Mouse (Mus musculus) midbrain, embryonic 13.5 days (tissue): ENCODE results near the gene Wwc1. TPM values are rescaled to one million over a fixed set of nuclear protein-coding genes. Genes with fewer than 3 reads are reported as not detected.

Experiments
- ATAC-seq: fragments of 200-750 bp; cut with Nextera tagmentation; 2 replicates; pipeline ENCODE4 v1.8.0; 2017; ENCODE audit warnings: mild to moderate bottlenecking, moderate TSS enrichment, moderate library complexity
- H3K27ac ChIP-seq: fragments of 300-500 bp; sonication (generic); 2 replicates; pipeline ENCODE4 v1.5.1; 2015; ENCODE audit warnings: inconsistent platforms, mild to moderate bottlenecking, moderate library complexity
- H3K27me3 ChIP-seq: fragments of 300-500 bp; sonication (generic); 2 replicates; pipeline ENCODE4 v1.6.1; 2015; ENCODE audit warnings: mild to moderate bottlenecking, inconsistent platforms
- H3K36me3 ChIP-seq: fragments of 300-500 bp; sonication (generic); 2 replicates; pipeline ENCODE4 v1.6.1; 2015; ENCODE audit warnings: mild to moderate bottlenecking, inconsistent platforms
- H3K4me1 ChIP-seq: fragments of 300-500 bp; sonication (generic); replicated peaks from 2 replicates; pipeline ENCODE4 v1.6.1; 2015; ENCODE audit warnings: inconsistent platforms
- H3K4me2 ChIP-seq: fragments of 300-500 bp; sonication (generic); replicated peaks from 2 replicates; pipeline ENCODE4 v1.6.1; 2015; ENCODE audit warnings: moderate library complexity, mild to moderate bottlenecking, inconsistent platforms
- H3K4me3 ChIP-seq: fragments of 300-500 bp; sonication (generic); replicated peaks from 2 replicates; pipeline ENCODE4 v1.5.1; 2015; ENCODE audit warnings: mild to moderate bottlenecking, inconsistent platforms
- H3K9ac ChIP-seq: fragments of 300-500 bp; sonication (generic); replicated peaks from 2 replicates; pipeline ENCODE4 v1.6.1; 2015; ENCODE audit warnings: mild to moderate bottlenecking, inconsistent platforms
- H3K9me3 ChIP-seq: fragments of 300-500 bp; sonication (generic); 2 replicates; pipeline ENCODE4 v1.6.1; 2016; ENCODE audit warnings: mild to moderate bottlenecking, inconsistent platforms
- WGBS: fragments of 180-500 bp; shearing (Covaris S2); methylation state at CpG from one replicate; pipeline ENCODE4 v1.1.7; 2015; 5-methylcytosine and 5-hydroxymethylcytosine counted together
- polyA plus RNA-seq: library from polyadenylated mRNA; unstranded; fragments of >200 nt; fragmentation: Nextera tagmentation; extraction: Ambion mirVana; gene quantifications from 2 replicates; pipeline ENCODE4 v1.2.1, GENCODE M21; 2015

Gene Wwc1
- 6.2 and 7.0 TPM in 2 replicates for polyA plus RNA-seq

DNA sequence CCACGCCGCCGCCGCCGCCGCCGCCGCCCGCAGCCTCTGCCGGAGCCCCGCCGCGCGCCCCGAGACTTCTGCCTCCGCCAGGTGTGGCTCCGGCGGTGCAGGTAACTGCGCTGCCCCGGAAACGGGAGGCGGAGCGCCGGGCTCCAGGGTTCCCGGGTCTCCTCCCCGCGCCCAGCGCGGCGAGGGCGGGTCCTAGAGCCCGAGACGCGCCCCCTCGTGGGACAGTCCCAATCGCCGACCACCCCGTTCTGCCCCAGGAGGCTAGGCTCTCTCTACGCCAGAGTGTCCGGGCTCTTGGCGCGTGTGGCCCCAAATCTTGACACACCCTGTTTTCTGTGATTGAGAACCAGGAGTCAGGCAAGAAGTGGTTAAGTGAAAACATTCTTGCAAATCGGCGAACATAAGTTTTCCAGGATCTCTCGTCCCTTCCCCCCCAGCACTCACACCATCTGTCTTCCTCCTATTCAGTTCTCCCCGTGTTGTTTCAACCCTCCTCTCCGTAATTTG lies at the start of gene Wwc1:
Gene Wwc1, minus strand, starts transcription at position 117 of the 507 bp plus-strand sequence.
- H3K9ac ChIP-seq = peak within 1 kb of the TSS; percentile 88
- peaks cover 18% of the 10 kb centered on the region for H3K27me3 ChIP-seq
- peaks cover 48% of the 10 kb centered on the region for H3K4me1 ChIP-seq
- H3K4me3 ChIP-seq = peak within 1 kb of the TSS; percentile 80
- H3K9me3 ChIP-seq = no peaks in the 10 kb centered on the region
- peak within 1 kb of the TSS; percentile 39; the same call in 1 of the 2 replicates for H3K27ac ChIP-seq
- 0% methylated on average over 37 of the region's 47 CpGs for WGBS
- peak within 1 kb of the TSS; percentile 80 for H3K4me2 ChIP-seq
- peak; percentile 81 for ATAC-seq
- H3K36me3 ChIP-seq = no peaks in the 10 kb centered on the region

DNA sequence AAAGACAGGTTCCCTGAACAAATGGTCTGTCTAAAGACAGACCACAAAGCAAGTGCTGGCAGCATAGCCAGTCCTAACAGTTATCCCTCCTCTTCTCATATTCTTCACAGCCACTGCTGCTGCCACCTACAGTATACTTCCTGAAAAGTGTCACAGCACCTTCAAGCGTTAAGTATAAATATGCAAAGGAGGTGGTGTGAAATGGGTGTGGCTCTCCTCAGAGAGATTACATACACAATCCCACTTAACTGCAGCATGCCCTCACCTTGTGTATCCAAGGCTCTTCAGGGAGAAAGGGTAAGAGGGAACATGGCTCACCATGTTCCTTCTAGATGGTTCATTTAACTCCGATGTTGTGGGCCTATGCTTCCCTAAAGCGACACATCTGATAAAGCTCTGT lies 39.7 kb upstream of the Wwc1 start:
- ATAC-seq = no peak
- 64% methylated on average over 3 of the region's 3 CpGs for WGBS
- H3K27ac ChIP-seq = no peak overlapping the region
- H3K4me1 ChIP-seq = 0 out of 2 replicates have a peak, but pooled peaks cover 3% of the 10 kb centered on the region
- H3K27me3 ChIP-seq = no peaks in the 10 kb centered on the region
- no peak overlapping the region for H3K4me2 ChIP-seq
- H3K9ac ChIP-seq = no peak overlapping the region
- H3K4me3 ChIP-seq = no peak overlapping the region
- 0 out of 2 replicates have a peak, but pooled peaks cover 4% of the 10 kb centered on the region for H3K9me3 ChIP-seq
- H3K36me3 ChIP-seq = peaks cover 45% of the 10 kb centered on the region

DNA sequence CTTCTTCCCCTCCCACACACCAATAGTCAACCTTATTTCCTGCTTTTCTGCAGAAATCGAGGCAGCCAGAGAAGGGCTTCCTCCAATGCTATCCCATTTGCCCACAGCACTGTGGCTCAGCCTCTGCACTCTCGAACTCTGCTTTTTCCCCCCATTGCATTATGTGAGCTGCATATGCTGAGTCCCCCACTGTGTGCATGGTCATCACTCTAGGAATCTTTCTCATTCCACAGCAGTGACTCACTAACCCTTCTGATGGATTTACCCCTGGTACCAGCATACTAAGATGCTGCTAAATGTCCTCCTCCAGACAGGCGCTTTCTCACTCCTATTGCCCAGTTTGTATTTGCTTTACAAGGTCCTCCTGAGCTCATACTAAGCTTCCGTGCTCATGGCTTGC lies 32.9 kb upstream of the Wwc1 start:
- Histone ChIP-seq H3K4me1 (peaks cover 10% of the 10 kb centered on the region), H3K4me3 (no peak overlapping the region), H3K9ac (no peak overlapping the region), H3K4me2 (no peak overlapping the region), H3K27ac (no peak overlapping the region), H3K36me3 (peaks cover 39% of the 10 kb centered on the region), H3K27me3 (no peaks in the 10 kb centered on the region), H3K9me3 (no peaks in the 10 kb centered on the region)
- 85% methylated on average over 4 of the region's 4 CpGs for WGBS
- ATAC-seq = no peak

DNA sequence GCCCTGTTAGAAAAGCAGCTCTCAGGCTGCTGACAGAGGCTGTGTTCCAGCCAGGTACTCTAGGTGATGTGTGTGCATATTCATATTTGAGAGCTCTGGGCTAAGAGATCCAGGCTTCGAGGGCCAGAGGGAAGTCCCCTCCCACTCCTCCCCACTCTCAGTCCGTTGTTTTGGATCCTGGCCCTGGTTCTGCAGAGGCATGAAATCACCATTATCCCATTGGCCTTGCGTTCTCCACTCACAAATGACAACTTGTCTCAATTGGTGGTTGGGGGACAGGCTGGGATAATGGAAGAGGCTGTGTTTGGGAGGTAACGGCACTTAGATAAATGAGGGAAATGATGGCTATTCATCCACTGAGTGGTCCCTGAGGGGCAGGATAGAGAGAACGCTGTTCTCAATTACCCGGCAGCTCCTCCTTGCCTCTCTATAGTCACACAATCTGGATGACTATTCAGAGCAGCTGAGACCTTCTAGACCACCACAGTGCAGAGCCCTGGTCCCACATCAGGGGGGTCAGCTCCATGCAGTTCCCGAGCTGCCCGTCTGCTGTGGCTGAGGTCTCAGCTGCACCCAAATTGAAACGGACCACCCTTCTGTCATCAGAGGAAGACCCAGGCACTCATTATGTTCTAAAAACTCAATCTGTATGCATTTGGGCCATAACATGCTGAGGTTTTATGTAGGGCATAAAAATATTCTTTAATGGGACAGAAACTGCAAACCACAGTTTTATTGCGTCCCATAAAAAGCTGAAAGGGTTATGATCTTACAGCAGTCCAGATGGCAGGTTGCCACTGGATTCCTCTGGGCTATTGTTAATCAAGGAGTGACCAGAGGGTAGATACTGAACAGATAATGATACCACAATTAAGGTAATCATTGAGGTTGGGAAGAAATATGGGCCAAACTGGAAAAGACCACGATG lies 29.2 kb upstream of the Wwc1 start:
- Histone ChIP-seq H3K27ac (peak overlapping the region; percentile 55; the same call in 1 of the 2 replicates), H3K4me1 (peaks cover 10% of the 10 kb centered on the region), H3K4me2 (no peak overlapping the region), H3K27me3 (no peaks in the 10 kb centered on the region), H3K9ac (no peak overlapping the region), H3K36me3 (peaks cover 49% of the 10 kb centered on the region), H3K9me3 (no peaks in the 10 kb centered on the region), H3K4me3 (no peak overlapping the region)
- ATAC-seq = peak; percentile 83
- 54% methylated on average over 11 of the region's 11 CpGs for WGBS

DNA sequence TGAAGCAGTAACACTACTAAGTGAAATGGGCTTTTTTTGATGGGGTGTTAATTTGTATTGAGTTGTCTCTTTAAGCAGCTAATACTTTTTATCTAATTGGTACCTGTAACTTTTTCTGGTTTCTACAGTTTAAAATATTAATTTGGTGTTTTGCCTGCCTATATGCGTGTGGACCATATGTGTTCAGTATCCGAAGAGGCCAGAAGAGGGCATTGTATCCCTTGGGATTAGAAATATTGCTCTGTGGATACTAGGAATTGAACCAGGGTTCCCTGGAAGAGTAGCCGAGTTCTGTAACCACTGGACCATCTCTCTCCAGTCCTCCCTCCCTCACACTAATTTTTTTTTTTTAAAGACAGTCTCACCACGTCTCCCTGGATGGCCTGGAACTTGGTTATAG lies 22.6 kb upstream of the Wwc1 start:
- Histone ChIP-seq H3K4me3 (no peak overlapping the region), H3K36me3 (peaks cover 9% of the 10 kb centered on the region), H3K9ac (no peak overlapping the region), H3K4me2 (no peak overlapping the region), H3K4me1 (peaks cover 32% of the 10 kb centered on the region), H3K9me3 (no peaks in the 10 kb centered on the region), H3K27ac (no peak overlapping the region), H3K27me3 (peaks cover 5% of the 10 kb centered on the region; the same call in 1 of the 2 replicates)
- WGBS = 53% methylated on average over 4 of the region's 4 CpGs
- no peak for ATAC-seq

DNA sequence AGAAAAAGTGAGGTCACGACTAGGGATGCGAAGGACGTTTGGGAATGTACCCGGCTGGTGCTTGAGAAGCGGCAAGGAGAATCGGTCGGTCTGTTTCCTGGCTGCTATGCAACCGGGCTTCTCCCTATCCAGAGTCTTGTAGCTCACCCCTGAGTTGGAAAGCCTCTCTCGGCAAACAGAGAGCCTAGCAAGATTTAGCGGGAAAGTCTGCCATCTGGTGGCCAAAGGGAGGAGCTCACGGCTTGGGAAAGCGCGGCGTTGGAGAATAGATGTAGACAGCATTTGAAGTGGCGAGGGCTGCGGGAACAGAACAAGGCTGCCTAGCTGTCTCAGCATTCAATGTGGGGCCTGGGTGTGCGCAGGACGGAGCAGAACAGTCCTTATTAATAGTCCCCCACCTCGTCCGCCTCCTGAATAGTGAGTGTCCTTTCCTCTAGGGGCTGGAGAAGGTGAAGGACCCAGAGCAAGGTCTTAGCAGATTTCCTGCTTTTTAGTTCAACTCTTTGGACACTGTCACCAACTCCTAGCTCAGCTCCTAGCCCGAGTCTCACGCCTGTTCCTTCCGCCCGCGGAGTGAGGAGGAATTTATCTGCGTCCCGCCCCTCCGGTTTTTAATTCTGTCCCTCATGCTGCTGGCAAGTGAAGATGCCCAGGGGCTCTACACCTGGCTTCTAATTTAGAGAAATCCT lies 21.1 kb upstream of the Wwc1 start:
- Histone ChIP-seq H3K27me3 (peaks cover 5% of the 10 kb centered on the region; the same call in 1 of the 2 replicates), H3K4me3 (peak overlapping the region; percentile 16; the same call in 1 of the 2 replicates), H3K4me2 (peak overlapping the region; percentile 45), H3K27ac (no peak overlapping the region; the same call in 1 of the 2 replicates), H3K36me3 (no peaks in the 10 kb centered on the region), H3K9me3 (no peaks in the 10 kb centered on the region), H3K4me1 (peaks cover 32% of the 10 kb centered on the region), H3K9ac (peak overlapping the region; percentile 39)
- ATAC-seq = peak; percentile 85
- 6% methylated on average over 28 of the region's 28 CpGs for WGBS

DNA sequence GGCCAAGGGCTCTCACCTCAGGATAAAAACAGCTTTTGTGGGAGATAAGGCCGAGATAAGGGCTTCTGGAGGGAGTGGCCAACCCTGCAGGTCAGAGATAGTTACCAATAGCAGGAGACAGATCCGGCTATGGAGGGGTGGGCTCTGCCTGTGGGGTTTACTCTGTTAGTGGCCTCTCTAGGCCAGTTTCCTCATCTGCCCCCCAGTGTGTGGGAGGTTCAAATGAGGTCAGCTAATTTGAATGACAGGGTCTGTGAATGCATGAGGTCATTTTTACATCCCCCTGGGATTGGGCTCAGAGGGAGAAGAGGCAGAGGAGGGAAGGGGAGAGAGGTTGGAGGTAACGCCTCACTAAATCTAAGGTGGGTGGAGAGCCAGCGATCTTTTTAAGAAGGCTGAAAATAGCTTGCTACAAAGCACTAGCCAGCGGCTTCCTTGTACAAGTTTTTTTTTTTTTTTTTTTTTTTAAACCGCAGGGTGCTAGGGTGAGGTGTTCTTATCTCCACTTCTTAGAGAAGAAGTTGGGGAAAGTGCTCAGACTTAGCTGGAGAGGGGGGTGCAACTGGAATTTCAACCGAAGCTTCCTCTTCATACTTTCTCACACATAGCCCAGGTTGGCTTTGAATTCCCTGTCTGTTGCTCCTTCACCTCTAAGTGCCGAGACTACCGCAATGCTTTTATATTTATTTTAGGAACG lies 20.4 kb upstream of the Wwc1 start:
- Histone ChIP-seq H3K4me1 (peaks cover 32% of the 10 kb centered on the region), H3K4me2 (peak overlapping the region; percentile 45), H3K36me3 (no peaks in the 10 kb centered on the region), H3K9ac (no peak overlapping the region), H3K27me3 (peaks cover 5% of the 10 kb centered on the region; the same call in 1 of the 2 replicates), H3K9me3 (no peaks in the 10 kb centered on the region), H3K27ac (no peak overlapping the region), H3K4me3 (peak overlapping the region; percentile 16; the same call in 1 of the 2 replicates)
- ATAC-seq = peak; percentile 49
- WGBS = 3% methylated on average over 10 of the region's 10 CpGs

DNA sequence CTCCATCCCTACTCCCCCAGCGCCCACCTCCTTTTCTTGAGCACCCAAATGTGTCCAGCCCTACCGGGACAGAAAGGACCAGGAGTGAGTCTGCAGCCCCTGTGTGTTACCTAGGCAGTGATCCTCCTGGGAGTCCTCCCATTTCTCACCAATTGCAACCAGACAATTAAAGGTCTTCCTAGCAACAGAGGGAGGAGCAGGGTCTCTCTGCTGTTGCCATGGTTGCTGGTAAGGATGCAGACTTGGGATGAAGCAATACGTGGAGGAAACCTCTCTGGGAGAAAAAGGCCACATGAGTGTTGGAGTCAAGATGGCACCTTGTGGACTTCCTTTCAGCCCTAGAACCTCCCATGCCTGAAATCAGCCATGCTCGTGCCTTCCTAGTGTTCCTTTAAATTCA lies 19.7 kb upstream of the Wwc1 start:
- peak; percentile 25; the same call in 1 of the 2 replicates for ATAC-seq
- no peaks in the 10 kb centered on the region for H3K9me3 ChIP-seq
- no peaks in the 10 kb centered on the region for H3K36me3 ChIP-seq
- no peak overlapping the region for H3K4me3 ChIP-seq
- H3K4me1 ChIP-seq = peaks cover 32% of the 10 kb centered on the region
- no peak overlapping the region for H3K9ac ChIP-seq
- no peak overlapping the region for H3K4me2 ChIP-seq
- WGBS = 5% methylated on average over 4 of the region's 4 CpGs
- peaks cover 5% of the 10 kb centered on the region; the same call in 1 of the 2 replicates for H3K27me3 ChIP-seq
- H3K27ac ChIP-seq = no peak overlapping the region

DNA sequence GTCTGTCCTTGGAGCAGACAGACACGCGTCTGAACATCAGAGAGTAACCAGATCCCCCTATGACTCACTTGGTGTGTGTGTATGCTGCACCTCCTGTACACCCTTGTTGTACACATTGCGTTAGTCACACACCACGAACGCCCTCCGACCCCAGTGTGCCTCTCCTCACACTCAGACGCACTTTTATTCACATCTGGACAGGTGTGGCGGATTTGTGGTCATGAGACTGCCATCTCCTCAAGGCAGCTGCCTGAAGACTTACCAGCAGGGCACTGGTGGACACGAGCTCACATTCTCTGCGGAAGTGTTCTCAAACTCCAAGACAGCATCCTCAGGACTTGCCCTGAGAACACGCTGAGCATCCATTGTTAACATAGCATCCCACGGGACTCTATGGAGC lies 17.7 kb upstream of the Wwc1 start:
- Histone ChIP-seq H3K9me3 (no peaks in the 10 kb centered on the region), H3K27ac (no peak overlapping the region), H3K27me3 (peaks cover 5% of the 10 kb centered on the region; the same call in 1 of the 2 replicates), H3K36me3 (no peaks in the 10 kb centered on the region), H3K4me1 (peaks cover 32% of the 10 kb centered on the region), H3K4me2 (no peak overlapping the region), H3K9ac (no peak overlapping the region), H3K4me3 (no peak overlapping the region)
- no peak for ATAC-seq
- WGBS = 87% methylated on average over 12 of the region's 12 CpGs

DNA sequence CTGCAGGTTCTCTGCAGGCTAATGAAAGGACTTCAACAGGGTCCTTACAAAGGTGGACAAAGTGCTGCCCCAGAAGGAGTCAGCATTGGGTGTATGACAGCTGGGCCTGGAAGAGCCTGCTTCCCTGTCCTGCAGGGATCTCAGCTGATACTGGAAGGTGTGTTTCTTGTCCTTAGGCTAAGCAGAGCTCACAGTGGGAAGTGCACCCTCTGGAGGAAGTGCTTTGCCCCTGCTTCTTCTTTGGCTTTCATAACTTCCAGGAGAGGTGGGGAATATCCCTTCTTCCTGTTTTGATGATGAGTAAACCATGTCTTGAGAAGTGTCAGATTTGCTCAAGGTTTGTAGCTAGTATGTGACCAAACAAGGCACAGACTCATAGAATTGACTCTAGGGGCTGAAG lies 15.0 kb upstream of the Wwc1 start:
- Histone ChIP-seq H3K9me3 (no peaks in the 10 kb centered on the region), H3K27me3 (0 out of 2 replicates have a peak, but pooled peaks cover 3% of the 10 kb centered on the region), H3K27ac (no peak overlapping the region), H3K4me1 (peaks cover 10% of the 10 kb centered on the region), H3K9ac (no peak overlapping the region), H3K36me3 (no peaks in the 10 kb centered on the region), H3K4me2 (no peak overlapping the region), H3K4me3 (no peak overlapping the region)
- ATAC-seq = no peak

DNA sequence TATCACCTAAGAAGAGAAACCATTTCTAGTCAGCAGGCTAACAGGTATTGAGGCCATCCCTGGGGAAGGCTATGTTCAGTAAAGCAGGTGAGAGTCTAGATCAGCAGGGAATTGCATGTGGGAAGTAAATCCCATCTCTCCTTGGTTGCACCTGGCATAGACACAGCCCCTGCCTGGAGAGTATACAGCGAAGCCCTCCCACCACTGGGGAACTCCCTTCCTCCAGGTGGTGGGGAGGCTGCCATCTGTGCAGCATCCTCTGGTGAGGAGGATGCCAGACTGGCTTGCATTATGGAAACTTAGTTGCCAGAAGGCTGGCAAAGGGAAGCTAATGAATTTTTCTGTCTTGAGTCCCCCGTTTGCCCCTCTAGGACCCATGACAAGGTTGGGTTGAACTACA lies 11.5 kb upstream of the Wwc1 start:
- H3K9ac ChIP-seq = no peak overlapping the region
- 83% methylated on average over 2 of the region's 2 CpGs for WGBS

More for the DNA sequence above, 11.5 kb upstream of the Wwc1 start:
- H3K36me3 ChIP-seq = no peaks in the 10 kb centered on the region
- no peak overlapping the region for H3K4me2 ChIP-seq
- H3K4me3 ChIP-seq = no peak overlapping the region
- H3K9me3 ChIP-seq = no peaks in the 10 kb centered on the region
- H3K27me3 ChIP-seq = peaks cover 3% of the 10 kb centered on the region; the same call in 1 of the 2 replicates
- ATAC-seq = no peak
- H3K27ac ChIP-seq = no peak overlapping the region
- H3K4me1 ChIP-seq = no peaks in the 10 kb centered on the region
